Mouse (Mus musculus): ENCODE results near the gene Agbl1. TPM values are rescaled to one million over a fixed set of nuclear protein-coding genes. Genes with fewer than 3 reads are reported as not detected.
A peak's percentile ranks its signal among the peaks of the same experiment; 100 is the strongest.

Agbl1 gene
- total and polyA plus RNA-seq, 2 experiments from 2014 or later = 0.18 to 0.63 TPM

- H3K4me1 ChIP-seq (ENCODE audit: insufficient read depth, low read length) = no peaks in the 10 kb centered on the region
- H3K9me3 ChIP-seq (ENCODE audit: low read length) = no peaks in the 10 kb centered on the region
- no peak overlapping the region for H3K4me3 ChIP-seq (ENCODE audit: low read length)
- no peaks in the 10 kb centered on the region for H3K36me3 ChIP-seq (ENCODE audit: insufficient read depth, low read length)
- no peak overlapping the region for H3K27ac ChIP-seq
- TF ChIP-seq CTCF (IDR thresholded peaks at IDR 0.05; ENCODE audit: low read depth) = no peak
- no peak overlapping the region for H3K4me2 ChIP-seq (ENCODE audit: low read depth, low read length)
- 38% methylated on average over 1 of the region's 1 CpGs for WGBS
- H3K27me3 ChIP-seq (ENCODE audit: insufficient read depth, low read length) = no peaks in the 10 kb centered on the region
- ATAC-seq (no peak), DNase-seq (ENCODE audit: low spot score) (no peak)
- no peak overlapping the region for H3K9ac ChIP-seq (replicated peaks; ENCODE audit: low read length)
These were observed 899.4 kb downstream of the Agbl1 start for GRCm38 (mm10) chr7:77129045-77129444.

GRCm38 (mm10) chr7:77131950-77132349 is 902.3 kb downstream of the Agbl1 start:
- Histone ChIP-seq H3K27me3 (ENCODE audit: insufficient read depth, low read length) (no peaks in the 10 kb centered on the region), H3K9me3 (ENCODE audit: low read length) (no peaks in the 10 kb centered on the region), H3K4me2 (ENCODE audit: low read depth, low read length) (peak overlapping the region; percentile 48), H3K4me3 (ENCODE audit: low read length) (no peak overlapping the region), H3K4me1 (ENCODE audit: insufficient read depth, low read length) (no peaks in the 10 kb centered on the region), H3K36me3 (ENCODE audit: insufficient read depth, low read length) (no peaks in the 10 kb centered on the region), H3K9ac (replicated peaks; ENCODE audit: low read length) (no peak overlapping the region), H3K27ac (peak overlapping the region; percentile 66; the same call in 1 of the 2 replicates)
- DNase-seq (ENCODE audit: low spot score) = peak; percentile 79
- peak; percentile 76 for TF ChIP-seq CTCF (IDR thresholded peaks at IDR 0.05; ENCODE audit: low read depth)
- 16% methylated on average over 7 of the region's 7 CpGs for WGBS
- peak; percentile 67 for ATAC-seq

- 41% methylated on average over 15 of the region's 15 CpGs for WGBS
- Histone ChIP-seq H3K36me3 (ENCODE audit: insufficient read depth, low read length) (no peaks in the 10 kb centered on the region), H3K9ac (replicated peaks; ENCODE audit: low read length) (no peak overlapping the region), H3K4me2 (ENCODE audit: low read depth, low read length) (peak overlapping the region; percentile 48), H3K9me3 (ENCODE audit: low read length) (no peaks in the 10 kb centered on the region), H3K4me3 (ENCODE audit: low read length) (no peak overlapping the region), H3K27ac (peak overlapping the region; percentile 66), H3K27me3 (ENCODE audit: insufficient read depth, low read length) (no peaks in the 10 kb centered on the region), H3K4me1 (ENCODE audit: insufficient read depth, low read length) (no peaks in the 10 kb centered on the region)
- TF ChIP-seq CTCF (IDR thresholded peaks at IDR 0.05; ENCODE audit: low read depth) = peak; percentile 3; the same call in 1 of the 2 replicates
- DNase-seq (ENCODE audit: low spot score) (peak; percentile 74), ATAC-seq (peak; percentile 96)
These were observed 903.1 kb downstream of the Agbl1 start for GRCm38 (mm10) chr7:77132615-77133420.

- no peak for ATAC-seq
- no peak overlapping the region for H3K9ac ChIP-seq (replicated peaks; ENCODE audit: low read length)
- no peaks in the 10 kb centered on the region for H3K4me1 ChIP-seq (ENCODE audit: insufficient read depth, low read length)
- no peak overlapping the region for H3K4me2 ChIP-seq (ENCODE audit: low read depth, low read length)
- no peak overlapping the region for H3K27ac ChIP-seq
- no peak for DNase-seq (ENCODE audit: low spot score)
- H3K36me3 ChIP-seq (ENCODE audit: insufficient read depth, low read length) = no peaks in the 10 kb centered on the region
- 92% methylated on average over 2 of the region's 2 CpGs for WGBS
- H3K9me3 ChIP-seq (ENCODE audit: low read length) = no peaks in the 10 kb centered on the region
- no peaks in the 10 kb centered on the region for H3K27me3 ChIP-seq (ENCODE audit: insufficient read depth, low read length)
- no peak overlapping the region for H3K4me3 ChIP-seq (ENCODE audit: low read length)
- no peak for TF ChIP-seq CTCF (IDR thresholded peaks at IDR 0.05; ENCODE audit: low read depth)
These were observed 905.2 kb downstream of the Agbl1 start for GRCm38 (mm10) chr7:77134860-77135259.

GRCm38 (mm10) chr7:77138707-77139106 is 909.0 kb downstream of the Agbl1 start:
- H3K9me3 ChIP-seq (ENCODE audit: low read length) = no peaks in the 10 kb centered on the region
- TF ChIP-seq CTCF (IDR thresholded peaks at IDR 0.05; ENCODE audit: low read depth) = no peak
- H3K9ac ChIP-seq (replicated peaks; ENCODE audit: low read length) = no peak overlapping the region
- no peaks in the 10 kb centered on the region for H3K27me3 ChIP-seq (ENCODE audit: insufficient read depth, low read length)
- no peak overlapping the region for H3K27ac ChIP-seq
- H3K4me3 ChIP-seq (ENCODE audit: low read length) = no peak overlapping the region
- no peaks in the 10 kb centered on the region for H3K4me1 ChIP-seq (ENCODE audit: insufficient read depth, low read length)
- ATAC-seq (no peak), DNase-seq (ENCODE audit: low spot score) (no peak)
- no peak overlapping the region for H3K4me2 ChIP-seq (ENCODE audit: low read depth, low read length)
- H3K36me3 ChIP-seq (ENCODE audit: insufficient read depth, low read length) = no peaks in the 10 kb centered on the region

- ATAC-seq (no peak), DNase-seq (ENCODE audit: low spot score) (no peak)
- no peaks in the 10 kb centered on the region for H3K27me3 ChIP-seq (ENCODE audit: insufficient read depth, low read length)
- no peaks in the 10 kb centered on the region for H3K36me3 ChIP-seq (ENCODE audit: insufficient read depth, low read length)
- H3K4me2 ChIP-seq (ENCODE audit: low read depth, low read length) = no peak overlapping the region
- H3K9me3 ChIP-seq (ENCODE audit: low read length) = no peaks in the 10 kb centered on the region
- H3K4me1 ChIP-seq (ENCODE audit: insufficient read depth, low read length) = no peaks in the 10 kb centered on the region; the same call in 1 of the 2 replicates
- no peak for TF ChIP-seq CTCF (IDR thresholded peaks at IDR 0.05; ENCODE audit: low read depth)
- no peak overlapping the region for H3K4me3 ChIP-seq (ENCODE audit: low read length)
- WGBS = 75% methylated on average over 3 of the region's 3 CpGs
- H3K27ac ChIP-seq = no peak overlapping the region
- H3K9ac ChIP-seq (replicated peaks; ENCODE audit: low read length) = no peak overlapping the region
These were observed 917.8 kb downstream of the Agbl1 start for GRCm38 (mm10) chr7:77147527-77147926.

GRCm38 (mm10) chr7:77148820-77149219 is 919.1 kb downstream of the Agbl1 start:
- Histone ChIP-seq H3K36me3 (ENCODE audit: insufficient read depth, low read length) (no peaks in the 10 kb centered on the region), H3K27me3 (ENCODE audit: insufficient read depth, low read length) (no peaks in the 10 kb centered on the region), H3K27ac (no peak overlapping the region), H3K4me1 (ENCODE audit: insufficient read depth, low read length) (no peaks in the 10 kb centered on the region; the same call in 1 of the 2 replicates), H3K9ac (replicated peaks; ENCODE audit: low read length) (no peak overlapping the region), H3K9me3 (ENCODE audit: low read length) (no peaks in the 10 kb centered on the region), H3K4me2 (ENCODE audit: low read depth, low read length) (no peak overlapping the region), H3K4me3 (ENCODE audit: low read length) (no peak overlapping the region)
- no peak for DNase-seq (ENCODE audit: low spot score)
- ATAC-seq = no peak
- 88% methylated on average over 4 of the region's 4 CpGs for WGBS
- no peak for TF ChIP-seq CTCF (IDR thresholded peaks at IDR 0.05; ENCODE audit: low read depth)

Data from hindbrain, postnatal 0 days (tissue).